Mouse (Mus musculus): ENCODE data around the gene Stard9. TPM values are rescaled to one million over a fixed set of nuclear protein-coding genes. Genes with fewer than 3 reads are reported as not detected.

The Stard9 gene
- polyA plus RNA-seq, 1 experiment, result 9.9 TPM

DNA sequence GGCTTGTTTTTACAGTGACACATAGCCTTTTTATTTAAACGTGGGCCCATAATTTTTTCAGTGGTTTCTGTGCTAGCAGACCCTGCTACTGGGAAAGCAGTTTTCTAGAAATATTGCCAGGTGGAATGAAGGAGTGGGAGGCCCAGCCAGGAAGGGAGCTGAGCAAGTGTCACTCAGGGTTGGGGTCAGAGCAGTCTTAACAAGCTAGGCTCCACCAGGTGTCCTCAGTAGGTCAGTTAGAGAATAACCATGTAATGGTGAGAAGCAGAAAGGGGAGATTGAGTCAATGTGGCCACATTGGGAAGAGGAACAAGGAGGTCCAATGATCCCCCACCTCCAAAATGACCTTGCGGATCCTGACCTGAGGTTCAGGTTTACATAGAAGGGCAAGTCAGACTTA is 25.8 kb downstream of the Stard9 start:
- DNase-seq (ENCODE audit: low read depth), result no peak

DNA sequence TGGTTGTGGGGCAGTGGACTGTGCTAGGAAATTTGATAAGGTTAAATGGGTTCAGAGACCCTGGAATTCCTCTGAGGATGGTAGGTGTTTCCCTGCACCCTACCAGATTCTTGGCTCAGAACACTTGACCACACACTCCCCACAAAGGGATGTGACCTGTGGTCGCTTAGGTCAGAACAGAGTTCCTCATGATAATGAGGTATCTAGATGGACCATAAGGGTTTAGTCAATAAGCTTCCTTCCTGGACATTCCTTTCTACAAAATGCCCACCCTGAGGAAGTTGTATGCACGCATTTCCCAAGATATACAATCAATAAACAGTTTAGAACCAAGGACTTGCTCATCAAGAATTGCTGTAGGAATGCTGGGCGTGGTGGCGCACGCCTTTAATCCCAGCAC is 27.0 kb downstream of the Stard9 start:
- no peak for DNase-seq (ENCODE audit: low read depth)

DNA sequence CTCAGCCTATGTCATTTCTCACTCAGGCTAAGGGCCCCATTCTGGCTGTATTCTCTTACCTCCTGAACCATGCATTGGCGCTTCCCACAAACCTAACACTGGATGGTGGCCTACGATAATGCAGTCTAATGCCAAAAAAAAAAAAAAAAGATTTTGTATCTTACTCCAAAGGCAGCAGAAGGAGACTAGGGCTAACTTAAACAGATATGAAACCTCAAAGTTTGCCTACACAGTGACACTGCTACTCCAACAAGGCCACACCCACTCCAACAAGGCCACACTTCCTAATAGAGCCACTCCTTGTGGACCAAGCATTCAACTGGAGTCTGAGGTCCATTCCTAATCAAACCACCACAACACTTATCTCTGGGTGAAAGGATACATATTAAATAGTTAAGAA is 27.8 kb downstream of the Stard9 start:
- no peak for DNase-seq (ENCODE audit: low read depth)

DNA sequence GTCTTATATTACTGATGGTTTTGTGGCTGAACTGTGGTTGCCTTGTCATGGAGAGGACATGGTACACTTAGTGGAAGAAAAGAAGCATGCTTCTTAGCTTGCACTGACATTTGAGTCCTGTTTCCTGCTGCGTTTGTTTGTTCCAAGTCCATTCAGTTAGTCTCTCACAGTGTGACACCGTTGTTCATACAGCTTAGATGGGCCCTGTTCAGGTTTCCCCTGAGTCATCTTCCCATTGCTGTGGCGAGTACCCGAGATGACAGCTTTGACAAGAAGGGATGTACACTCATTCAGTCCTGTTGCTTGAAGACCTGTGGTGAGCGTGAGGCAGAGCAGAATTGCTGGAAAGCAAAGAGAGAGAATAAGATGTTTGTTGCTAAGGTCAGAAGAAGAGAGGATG is 29.6 kb downstream of the Stard9 start:
- no peak for DNase-seq (ENCODE audit: low read depth)

DNA sequence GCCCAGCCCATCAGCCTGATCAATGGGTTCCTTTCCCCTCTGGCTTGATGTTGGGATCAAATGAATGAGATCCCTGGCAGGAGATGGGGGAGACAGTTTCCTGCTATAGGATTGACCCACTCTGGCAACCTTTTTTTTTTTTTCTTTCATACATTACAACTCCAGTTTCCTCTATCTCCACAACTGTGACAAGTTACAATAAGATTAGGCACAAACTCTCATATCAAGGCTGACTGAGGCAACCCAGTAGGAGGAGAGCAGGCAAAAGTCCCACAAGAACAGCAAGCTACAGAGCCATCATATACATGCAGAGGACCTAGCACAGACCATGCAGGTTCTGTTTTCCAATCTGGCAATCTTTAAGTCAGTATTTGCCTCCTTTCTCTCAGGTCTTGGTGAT is 30.4 kb downstream of the Stard9 start:
- DNase-seq (ENCODE audit: low read depth), result no peak

DNA sequence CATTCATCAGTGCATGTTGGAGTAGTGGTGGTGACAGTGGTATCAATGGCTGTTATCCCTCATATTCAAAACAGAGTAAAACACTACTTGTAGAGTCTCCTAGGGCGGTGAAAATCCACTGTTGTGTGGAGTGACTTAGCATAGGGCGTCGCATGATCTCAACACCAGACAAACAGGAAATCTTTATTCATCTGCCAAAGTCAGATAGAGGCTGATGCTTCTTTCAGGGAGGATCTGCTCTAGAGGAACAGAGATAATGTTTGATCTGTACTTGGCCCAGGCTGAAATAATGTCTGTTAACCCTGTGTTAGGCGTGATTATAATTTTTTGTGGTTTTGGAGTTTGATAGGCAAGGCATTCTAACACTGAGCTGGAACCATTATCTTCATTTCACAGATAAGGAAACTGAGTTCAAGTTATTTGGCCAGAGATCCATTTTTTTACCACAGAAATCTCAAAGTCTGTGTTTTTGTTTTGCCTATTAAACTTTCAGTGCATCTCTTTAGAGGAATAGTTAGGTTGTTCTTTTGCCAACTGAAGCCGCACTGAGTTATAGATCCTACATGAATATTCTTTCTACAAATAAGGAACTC is 31.7 kb downstream of the Stard9 start:
- no peak for DNase-seq (ENCODE audit: low read depth)

DNA sequence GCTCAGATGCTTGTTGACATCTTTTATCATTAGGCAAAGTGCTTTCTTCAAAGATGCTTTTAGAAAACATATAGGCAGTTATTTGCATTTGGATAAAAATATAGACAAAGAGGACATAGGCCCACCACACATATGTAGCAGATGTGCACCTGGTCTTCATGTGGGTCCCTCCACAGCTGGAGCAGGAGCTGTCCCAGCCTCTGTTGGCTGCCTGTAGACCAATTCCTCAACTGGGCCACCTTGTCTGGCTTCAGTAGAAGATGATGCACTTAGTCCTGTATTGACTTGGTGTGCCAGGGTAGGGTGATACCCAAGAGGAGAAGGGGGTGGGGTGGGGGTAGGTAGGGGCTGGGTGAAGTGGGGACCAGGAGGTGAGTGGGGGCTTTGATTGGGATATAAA is 33.8 kb downstream of the Stard9 start:
- DNase-seq (ENCODE audit: low read depth), result no peak

DNA sequence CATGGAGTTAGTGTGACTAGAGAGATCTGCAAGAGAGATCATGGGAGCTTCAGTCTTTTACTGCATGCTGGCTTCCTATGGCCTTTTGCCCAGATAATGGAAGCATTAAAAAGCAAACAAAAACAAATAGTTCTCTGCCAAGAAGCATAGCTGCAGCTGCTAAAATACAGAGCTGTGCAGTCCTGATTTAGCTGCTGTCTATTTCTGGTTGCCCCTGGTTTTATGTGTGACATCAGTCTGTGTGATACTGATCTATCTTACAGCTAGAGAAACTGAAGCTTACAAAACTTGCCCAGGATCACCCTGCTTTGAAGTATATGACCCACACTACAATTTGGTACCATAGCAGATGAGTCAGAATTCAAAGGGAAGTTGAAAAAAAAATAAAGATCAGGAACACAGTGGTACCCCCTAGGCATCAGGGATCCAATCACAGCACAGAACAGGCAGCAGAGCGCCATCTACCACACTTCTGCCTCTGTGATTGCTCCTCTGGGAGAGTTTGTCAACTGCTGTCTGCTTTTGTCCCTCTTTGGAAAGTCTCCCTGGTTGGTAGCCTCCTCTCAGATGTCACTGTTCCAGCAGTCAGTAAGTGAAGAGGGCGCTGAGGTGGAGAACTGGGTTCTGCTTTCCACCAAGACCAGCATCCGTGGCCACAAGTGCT is 34.7 kb downstream of the Stard9 start:
- DNase-seq (ENCODE audit: low read depth), result no peak

DNA sequence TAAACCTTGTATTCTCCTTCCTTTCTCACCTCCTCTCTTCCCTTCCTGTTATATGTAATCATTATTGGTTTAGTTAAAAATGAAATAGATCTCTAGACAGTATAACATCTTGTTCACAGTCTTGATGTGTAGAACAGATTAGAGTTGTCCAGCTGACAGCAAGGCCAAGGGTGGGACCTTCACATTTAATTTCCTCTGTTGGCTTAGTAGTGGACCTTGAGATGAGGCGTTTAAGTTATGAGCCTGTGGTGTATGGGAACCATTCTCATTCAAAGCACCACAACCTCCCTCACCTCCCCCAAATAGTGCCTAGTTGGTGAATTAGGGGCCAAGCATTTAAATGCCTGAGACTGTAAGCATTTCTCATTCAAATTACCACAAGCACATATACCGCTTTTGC is 38.5 kb downstream of the Stard9 start:
- DNase-seq (ENCODE audit: low read depth), result no peak

DNA sequence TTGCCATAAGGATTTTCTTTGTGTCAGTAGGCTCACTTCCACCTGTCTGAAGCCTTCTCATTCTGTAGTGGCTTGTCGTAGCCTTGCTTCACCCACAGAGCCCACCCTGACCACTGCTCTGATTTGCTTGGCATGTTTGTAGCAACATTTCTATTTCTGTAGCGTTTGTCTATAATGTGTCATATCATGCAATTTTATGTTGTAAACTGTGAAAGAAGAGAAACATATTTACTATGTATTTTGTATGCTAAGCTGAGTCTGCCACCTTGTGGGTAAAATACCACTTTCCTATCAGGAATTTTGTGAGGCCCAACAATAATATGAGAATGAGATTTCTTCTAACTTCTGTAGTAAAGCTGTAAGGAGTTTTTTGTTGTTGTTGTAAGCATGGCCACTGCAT is 41.3 kb downstream of the Stard9 start:
- no peak for DNase-seq (ENCODE audit: low read depth)

DNA sequence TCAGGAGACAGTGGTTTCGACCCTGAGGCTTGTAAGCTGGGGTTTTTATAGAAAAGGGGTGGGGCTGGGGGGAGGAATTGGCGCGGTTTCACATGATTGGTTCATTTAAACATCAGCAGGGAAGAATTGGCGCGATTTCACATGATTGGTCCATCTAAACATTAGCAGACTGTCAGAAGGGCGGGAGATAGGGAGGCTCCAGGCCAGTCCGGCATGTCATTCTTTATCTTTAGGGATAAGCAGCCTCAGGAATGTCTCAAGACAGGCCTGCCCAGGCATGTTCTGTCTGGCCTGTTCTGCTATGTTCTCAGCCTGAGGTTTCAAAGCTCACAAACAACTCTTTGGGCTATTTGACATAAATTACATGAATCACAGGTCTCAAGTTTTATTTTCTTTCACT is 52.2 kb downstream of the Stard9 start:
- peak; percentile 27 for DNase-seq (ENCODE audit: low read depth)

DNA sequence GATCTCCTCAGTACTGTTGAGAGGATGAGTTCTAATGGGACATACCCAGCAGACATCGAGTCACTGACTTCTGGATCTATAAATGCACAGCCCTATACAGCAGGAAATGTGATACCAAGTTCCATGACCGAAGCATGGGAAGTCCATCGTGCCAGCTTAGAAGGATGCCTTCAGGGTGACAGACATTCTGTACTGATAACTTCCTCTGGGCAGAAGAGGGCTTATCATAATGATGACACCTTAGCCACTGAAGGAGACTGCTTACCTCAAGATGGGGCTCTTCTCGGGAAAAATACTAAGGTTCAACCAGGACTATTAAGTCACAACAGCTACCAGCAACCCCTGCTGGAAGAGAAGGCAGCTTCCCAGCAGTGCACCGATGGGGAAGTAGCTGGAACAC is 68.8 kb downstream of the Stard9 start:
- DNase-seq (ENCODE audit: low read depth), result no peak

DNA sequence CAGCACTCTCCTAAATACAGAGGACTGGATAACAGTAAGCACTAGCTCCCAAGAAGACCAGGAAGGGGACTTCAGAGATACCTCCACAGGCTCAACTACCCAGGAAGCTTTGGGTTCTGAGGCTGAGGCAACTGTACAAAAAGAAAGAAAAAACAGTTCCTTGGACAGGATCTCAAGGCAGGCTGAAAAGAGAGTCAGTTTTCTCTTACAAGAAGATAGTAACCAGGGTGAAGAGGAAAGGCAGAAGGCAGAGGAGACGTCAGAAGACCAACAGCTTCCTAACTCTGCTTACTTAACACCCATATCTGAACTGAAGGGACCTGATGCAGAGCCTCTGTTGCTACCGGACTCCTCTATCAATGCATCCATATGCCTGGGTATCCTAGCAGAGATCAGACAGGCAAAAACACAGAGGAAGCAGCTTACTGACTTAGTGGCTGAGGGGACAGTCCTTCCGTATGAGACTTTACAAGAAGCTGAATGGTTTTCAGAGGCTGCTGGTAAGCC is 71.5 kb downstream of the Stard9 start:
- DNase-seq (ENCODE audit: low read depth), result no peak

DNA sequence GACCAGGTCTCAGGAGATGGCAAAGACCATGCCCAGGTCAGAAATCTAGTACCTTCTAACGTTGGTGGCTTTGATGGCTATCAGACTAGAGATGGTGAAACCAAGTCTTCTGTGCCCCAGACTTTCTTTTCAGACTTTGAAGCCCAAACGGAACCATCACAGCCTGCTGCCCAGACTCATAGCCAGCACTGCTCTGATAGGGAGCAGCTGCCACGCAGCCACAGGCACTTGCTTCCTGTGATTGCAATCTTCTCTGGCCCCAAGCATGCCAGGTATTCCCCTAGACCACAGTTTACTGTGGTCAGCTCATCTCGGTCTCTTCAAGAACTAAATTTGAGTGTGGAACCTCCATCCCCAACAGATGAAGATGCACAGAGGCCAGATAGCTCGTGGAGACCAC is 73.8 kb downstream of the Stard9 start:
- DNase-seq (ENCODE audit: low read depth), result no peak

DNA sequence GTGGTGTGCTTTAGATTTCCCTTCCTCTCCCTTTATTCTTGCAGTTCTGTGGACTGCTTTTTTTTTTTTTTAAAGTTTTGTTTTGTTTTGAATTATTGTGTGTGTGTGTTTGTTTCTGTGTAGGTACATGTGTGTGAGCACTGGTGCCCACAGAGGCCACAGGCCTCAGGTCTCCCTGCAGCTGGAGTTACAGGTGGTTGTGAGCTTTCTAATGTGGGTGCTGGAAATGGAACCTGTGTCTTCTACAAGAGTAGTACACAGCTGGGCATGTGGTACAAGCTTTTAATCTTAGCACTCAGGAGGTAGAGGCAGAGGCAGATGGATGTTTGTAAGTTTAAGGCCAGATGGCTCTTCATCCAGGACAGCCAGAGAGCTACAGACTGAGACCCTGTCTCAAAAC is 78.1 kb downstream of the Stard9 start:
- no peak for DNase-seq (ENCODE audit: low read depth)

DNA sequence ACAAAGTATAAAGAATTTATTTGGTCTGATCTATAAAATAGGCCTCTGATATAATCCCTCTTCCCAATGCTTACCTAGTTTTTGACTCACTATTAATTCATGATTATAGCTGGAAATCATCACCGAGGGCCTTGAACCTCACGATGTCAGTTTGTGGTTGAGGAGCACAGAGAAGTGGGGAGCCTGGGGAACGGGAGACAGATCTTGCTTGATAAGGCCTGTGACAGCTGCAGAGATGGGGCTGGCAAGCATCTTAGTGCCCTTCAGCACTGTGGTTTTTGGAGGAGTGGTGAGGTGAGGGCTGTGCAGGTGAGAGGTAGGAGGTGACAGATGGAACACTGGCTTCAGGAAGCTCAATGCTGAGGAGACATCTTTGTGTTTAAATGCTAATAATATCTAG is 81.2 kb downstream of the Stard9 start:
- no peak for DNase-seq (ENCODE audit: low read depth)

DNA sequence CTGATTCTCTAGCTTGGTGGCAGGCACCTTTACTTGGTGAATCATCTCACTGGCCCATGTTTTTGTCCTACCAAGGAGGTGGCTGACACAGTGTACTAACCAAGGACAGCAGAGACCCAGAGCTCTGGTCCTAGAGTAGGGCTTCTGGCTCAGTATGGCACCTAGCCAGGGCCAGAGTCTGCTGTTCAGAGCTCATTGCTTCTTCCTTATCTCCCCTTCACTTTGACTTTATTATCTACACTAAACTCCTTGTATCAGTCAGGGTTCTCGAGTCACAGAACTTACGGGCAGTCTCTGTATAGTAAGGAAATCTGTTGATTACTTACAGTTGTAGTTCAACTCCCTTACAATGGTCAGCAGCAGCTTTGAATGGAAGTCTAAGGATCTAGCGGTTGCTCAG is 82.0 kb downstream of the Stard9 start:
- DNase-seq (ENCODE audit: low read depth), result no peak

DNA sequence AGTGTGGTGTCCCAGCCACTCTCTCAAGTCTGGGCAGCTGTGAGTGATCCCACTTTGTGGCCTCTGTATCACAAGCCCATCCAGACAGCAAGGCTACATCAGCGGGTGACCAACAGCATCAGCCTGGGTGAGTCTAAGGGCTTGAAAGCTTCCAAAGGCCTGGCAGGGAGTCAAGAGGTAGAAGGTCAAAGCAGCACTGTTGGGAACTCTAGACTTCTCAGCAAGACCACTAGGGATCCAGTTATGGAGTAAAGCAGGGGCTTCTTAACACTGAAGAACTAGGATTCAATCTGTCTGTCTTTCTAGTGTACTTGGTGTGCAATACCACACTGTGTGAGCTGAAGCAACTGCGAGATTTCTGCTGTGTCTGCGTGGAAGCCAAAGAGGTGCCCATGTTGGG is 84.5 kb downstream of the Stard9 start:
- no peak for DNase-seq (ENCODE audit: low read depth)

DNA sequence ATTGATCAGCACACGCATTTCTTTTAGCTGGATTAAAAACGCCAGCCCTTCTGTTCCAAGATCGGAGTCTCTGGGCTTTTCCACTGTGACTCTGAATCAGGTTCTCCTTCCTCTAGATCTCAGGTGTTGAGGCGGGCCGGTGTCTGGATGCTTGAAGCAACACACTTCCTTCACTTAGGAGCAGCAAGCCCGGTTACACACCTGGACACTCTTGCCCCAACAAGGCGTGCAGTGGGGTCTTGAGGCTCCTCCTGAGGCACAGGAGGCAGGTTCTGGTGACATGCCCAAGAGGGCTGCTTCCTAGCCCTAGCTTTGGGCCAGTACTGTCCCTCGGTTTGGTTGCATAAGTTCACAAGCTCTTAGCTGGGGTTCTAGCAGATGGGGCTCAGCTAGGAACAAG is 89.6 kb downstream of the Stard9 start:
- no peak for DNase-seq (ENCODE audit: low read depth)

DNA sequence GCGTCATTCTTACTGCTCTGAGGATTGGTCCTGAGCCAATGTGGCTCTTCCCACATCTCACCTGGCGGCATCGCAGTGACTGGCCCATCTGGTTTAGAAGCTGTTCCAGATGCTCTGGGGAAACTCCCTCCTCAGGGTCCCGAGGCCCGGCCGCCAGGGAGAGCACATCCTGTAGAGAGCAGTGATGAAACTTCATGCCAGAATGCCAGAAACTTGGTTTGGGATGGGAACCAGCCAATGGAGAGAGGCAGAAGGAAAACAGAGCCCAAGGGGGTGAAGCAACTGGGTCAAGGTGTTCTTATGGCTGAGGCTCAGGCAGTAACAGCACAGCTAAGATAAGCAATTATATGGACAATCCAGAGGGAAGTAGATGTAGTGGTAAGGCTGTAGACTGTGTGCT is 91.9 kb downstream of the Stard9 start:
- peak; percentile 84 for DNase-seq (ENCODE audit: low read depth)

DNA sequence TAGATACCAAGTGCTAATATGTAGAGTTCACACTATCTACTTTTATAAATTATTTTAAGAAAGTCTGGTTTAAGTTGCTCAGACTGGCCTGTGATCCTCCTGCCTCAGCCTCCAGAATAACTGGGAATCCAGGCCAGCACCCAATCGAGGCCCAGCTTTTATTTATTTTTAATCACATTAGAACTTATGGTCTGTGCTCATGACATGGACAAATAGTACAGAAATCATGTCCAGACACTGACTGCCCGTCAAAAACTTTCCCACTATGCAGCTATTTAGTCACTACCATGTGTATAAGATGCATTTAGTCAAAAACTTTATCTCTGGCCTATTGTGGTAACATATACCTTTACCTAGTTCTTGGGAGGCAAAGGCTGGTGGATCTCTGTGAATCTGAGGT is 93.0 kb downstream of the Stard9 start:
- DNase-seq (ENCODE audit: low read depth), result no peak

DNA sequence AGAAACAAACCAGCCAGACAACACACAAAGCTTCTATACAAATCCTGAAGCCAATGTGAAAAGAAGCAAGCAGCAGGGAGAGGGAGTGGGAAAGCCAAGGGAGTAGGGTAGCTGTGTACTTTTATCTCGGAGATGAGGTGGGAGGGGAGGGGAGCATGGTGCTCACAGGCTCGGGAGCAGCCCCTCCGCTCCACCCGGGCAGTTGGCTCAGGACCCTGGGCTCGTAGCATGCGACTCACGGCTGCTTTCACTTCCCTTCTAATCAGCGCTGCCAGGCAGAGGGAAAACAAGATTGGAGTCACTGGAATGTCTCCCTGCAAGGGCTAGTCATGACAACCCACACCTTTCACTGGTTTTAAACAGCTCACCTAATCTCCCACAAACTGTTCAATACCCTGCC is 93.6 kb downstream of the Stard9 start:
- no peak for DNase-seq (ENCODE audit: low read depth)

DNA sequence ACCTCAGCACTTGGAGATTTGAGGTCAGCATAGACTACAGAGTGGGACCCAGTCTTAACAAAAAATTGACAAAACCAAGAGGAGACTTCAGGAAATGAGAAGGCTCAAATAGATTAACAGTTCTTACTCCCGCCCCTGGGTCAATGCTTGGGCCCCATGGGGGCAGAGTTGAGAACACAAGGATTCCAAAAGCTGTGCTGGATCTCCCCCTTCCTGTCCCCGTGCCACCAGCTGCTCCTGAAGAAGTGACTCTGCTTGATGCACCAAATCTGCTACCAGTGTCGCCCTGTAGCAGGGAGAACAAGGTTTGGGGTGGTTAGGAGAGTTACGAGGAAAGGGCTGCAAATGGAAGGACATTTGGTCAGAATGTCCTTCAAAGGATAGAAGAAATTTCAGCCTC is 94.7 kb downstream of the Stard9 start:
- DNase-seq (ENCODE audit: low read depth), result no peak

DNA sequence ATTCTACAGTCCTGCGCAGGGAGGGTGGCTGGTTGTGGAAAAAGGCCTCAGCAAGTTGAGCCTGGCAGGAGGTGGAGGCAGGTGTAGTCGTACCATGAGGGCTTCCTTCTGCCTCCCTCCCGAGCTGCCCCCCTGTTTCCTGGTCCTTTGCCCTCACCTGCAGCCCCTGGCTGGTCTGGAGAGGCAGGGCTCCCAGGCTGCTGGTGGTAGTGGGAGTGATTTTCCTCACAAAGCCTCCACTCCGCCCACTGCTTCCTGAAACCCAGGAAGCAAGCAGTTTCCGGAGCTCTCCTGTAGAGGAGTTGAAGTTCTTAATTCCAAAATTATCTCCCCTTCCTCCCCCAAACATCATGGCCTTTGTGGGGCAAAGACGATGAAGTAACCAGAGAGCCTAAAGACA is 95.3 kb downstream of the Stard9 start:
- DNase-seq (ENCODE audit: low read depth), result no peak
